Mouse (Mus musculus) testis, adult 2 months (tissue): ENCODE results near the gene Lsm14a.

Source experiments
- CTCF ChIP-seq: fragments of 200-500 bp; IDR thresholded peaks from 2 replicates; pipeline ENCODE4 v1.5.1; 2012; ENCODE audit warnings: low read depth, mild to moderate bottlenecking, inconsistent platforms, low read length, moderate library complexity; ENCODE audit not compliant: control insufficient read depth, insufficient read depth, insufficient replicate concordance
- POLR2A ChIP-seq: fragments of 200-500 bp; IDR thresholded peaks from 2 replicates; pipeline ENCODE4 v1.6.1; 2012; ENCODE audit warnings: low read depth, mild to moderate bottlenecking, inconsistent platforms, low read length, moderate library complexity; ENCODE audit not compliant: control insufficient read depth

DNA sequence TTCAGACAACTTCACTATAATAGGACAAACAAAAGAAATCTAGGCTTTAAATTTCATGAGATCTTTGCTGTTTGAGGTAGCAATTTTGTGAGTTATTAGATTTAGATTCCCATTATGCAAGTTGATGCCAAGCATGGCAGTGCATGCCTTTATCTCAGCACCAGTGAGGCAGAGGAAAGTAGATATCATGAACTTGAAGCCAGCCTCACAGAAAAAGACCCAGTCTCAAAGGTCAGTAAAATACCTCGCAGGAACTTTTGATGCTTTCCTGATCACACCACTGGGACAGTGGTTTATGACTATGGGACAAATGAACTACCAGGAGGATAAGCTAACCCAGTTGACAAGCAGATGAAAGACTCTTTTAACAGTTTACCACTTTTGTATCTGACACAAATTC, 10.3 kb downstream of the Lsm14a start:
- no peak for TF ChIP-seq CTCF
- no peak for TF ChIP-seq POLR2A
